Mouse (Mus musculus) liver, embryonic 13.5 days (tissue): ENCODE measurements at regions not wholly inside any gene's neighbourhood (a gene's known extent, or its start where the extent isn't known, plus 50 kb on each side); places are given as distances from the start of the nearest gene placed in this dataset.

Experiments
- ATAC-seq: fragments of 200-750 bp; cut with Nextera tagmentation; 2 replicates; pipeline ENCODE4 v1.8.0; 2017; ENCODE audit warnings: low read depth, mild to moderate bottlenecking, moderate number of reproducible peaks, moderate library complexity
- DNase-seq: peaks from one replicate; pipeline ENCODE4 v3.0.0; 2022
- H3K27ac ChIP-seq: fragments of 300-500 bp; sonication (generic); 2 replicates; pipeline ENCODE4 v1.5.1; 2015; ENCODE audit warnings: moderate library complexity, mild to moderate bottlenecking, inconsistent platforms
- H3K27me3 ChIP-seq: fragments of 300-500 bp; sonication (generic); 2 replicates; pipeline ENCODE4 v1.6.1; 2015; ENCODE audit warnings: mild to moderate bottlenecking, inconsistent platforms
- H3K36me3 ChIP-seq: fragments of 300-500 bp; sonication (generic); 2 replicates; pipeline ENCODE4 v1.6.1; 2015; ENCODE audit warnings: mild to moderate bottlenecking, inconsistent platforms
- H3K4me1 ChIP-seq: fragments of 300-500 bp; sonication (generic); replicated peaks from 2 replicates; pipeline ENCODE4 v1.6.1; 2015; ENCODE audit warnings: inconsistent platforms
- H3K4me2 ChIP-seq: fragments of 300-500 bp; sonication (generic); 2 replicates; pipeline ENCODE4 v1.6.1; 2015; ENCODE audit warnings: inconsistent platforms, mild to moderate bottlenecking, moderate library complexity
- H3K4me3 ChIP-seq: fragments of 300-500 bp; sonication (generic); replicated peaks from 2 replicates; pipeline ENCODE4 v1.5.1; 2015; ENCODE audit warnings: mild to moderate bottlenecking, inconsistent platforms
- H3K9ac ChIP-seq: fragments of 300-500 bp; sonication (generic); 2 replicates; pipeline ENCODE4 v1.6.1; 2015; ENCODE audit warnings: mild to moderate bottlenecking, inconsistent platforms
- H3K9me3 ChIP-seq: fragments of 300-500 bp; sonication (generic); replicated peaks from 2 replicates; pipeline ENCODE4 v1.6.1; 2016; ENCODE audit warnings: inconsistent platforms
- WGBS: fragments of 180-500 bp; shearing (Covaris S2); methylation state at CpG from one replicate; pipeline ENCODE4 v1.1.7; 2015; ENCODE audit not compliant: insufficient replicate concordance; 5-methylcytosine and 5-hydroxymethylcytosine counted together

DNA sequence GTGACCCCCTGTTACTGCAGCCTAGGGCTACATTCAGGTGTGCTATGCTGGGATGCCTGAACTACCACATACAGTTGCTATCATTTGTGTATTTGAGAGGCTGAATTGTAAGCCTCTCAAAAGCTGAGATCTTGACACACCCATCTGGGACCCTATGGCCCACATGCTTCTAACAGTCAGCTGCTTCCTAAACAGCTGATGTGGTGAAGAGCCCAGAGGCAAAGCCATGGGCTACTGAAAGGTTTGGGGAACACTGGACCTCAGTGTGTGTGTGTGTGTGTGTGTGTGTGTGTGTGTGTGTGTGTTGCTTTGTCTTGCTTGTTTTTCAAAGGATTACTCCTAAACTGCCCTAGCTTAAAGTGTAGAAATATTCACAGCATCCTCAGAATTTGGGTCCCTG, 75.0 kb downstream of the Lbh start:
- no peaks in the 10 kb centered on the region for H3K27me3 ChIP-seq
- no peaks in the 10 kb centered on the region for H3K9me3 ChIP-seq
- no peak overlapping the region for H3K9ac ChIP-seq
- DNase-seq (no peak), ATAC-seq (no peak)
- no peak overlapping the region for H3K27ac ChIP-seq
- H3K36me3 ChIP-seq: no peaks in the 10 kb centered on the region
- no peaks in the 10 kb centered on the region; the same call in 1 of the 2 replicates for H3K4me1 ChIP-seq
- no peak overlapping the region for H3K4me3 ChIP-seq
- no peak overlapping the region for H3K4me2 ChIP-seq

DNA sequence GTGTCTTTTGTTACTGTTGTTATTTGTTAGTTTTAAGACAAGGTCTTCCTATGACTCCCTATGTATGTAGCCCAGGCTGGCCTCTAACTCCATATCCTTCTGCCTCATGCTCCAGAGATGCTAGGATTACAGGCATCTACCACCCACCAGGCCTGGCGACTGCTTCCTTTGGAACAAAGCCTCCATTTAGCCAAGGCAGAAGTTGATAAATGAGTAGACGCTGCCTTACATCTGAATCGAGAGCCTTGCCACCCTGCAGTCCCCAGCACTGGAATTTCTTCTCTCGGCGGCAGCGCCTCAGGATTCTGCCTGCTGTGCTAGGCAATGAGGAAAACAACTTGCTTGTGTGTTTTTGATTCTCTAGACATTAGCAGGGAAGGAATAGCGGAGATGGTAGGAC, 75.5 kb downstream of the Lbh start:
- Histone ChIP-seq H3K4me2 (no peak overlapping the region), H3K36me3 (no peaks in the 10 kb centered on the region), H3K4me3 (no peak overlapping the region), H3K9me3 (no peaks in the 10 kb centered on the region), H3K27ac (no peak overlapping the region), H3K4me1 (no peaks in the 10 kb centered on the region; the same call in 1 of the 2 replicates), H3K27me3 (no peaks in the 10 kb centered on the region), H3K9ac (no peak overlapping the region)
- WGBS: 59% methylated on average over 7 of the region's 7 CpGs
- no peak for ATAC-seq
- no peak for DNase-seq

- Histone ChIP-seq H3K27me3 (no peaks in the 10 kb centered on the region), H3K9ac (no peak overlapping the region), H3K4me2 (no peak overlapping the region), H3K36me3 (no peaks in the 10 kb centered on the region), H3K27ac (no peak overlapping the region), H3K9me3 (no peaks in the 10 kb centered on the region), H3K4me3 (no peak overlapping the region), H3K4me1 (no peaks in the 10 kb centered on the region; the same call in 1 of the 2 replicates)
- WGBS: 33% methylated on average over 7 of the region's 7 CpGs
- DNase-seq: no peak
- ATAC-seq: no peak
Observed at GRCm38 (mm10) chr17:72996539-72996938, 78.4 kb downstream of the Lbh start.

- H3K4me2 ChIP-seq: no peak overlapping the region
- WGBS: 22% methylated on average over 5 of the region's 5 CpGs
- no peak overlapping the region for H3K9ac ChIP-seq
- H3K9me3 ChIP-seq: no peaks in the 10 kb centered on the region
- ATAC-seq (no peak), DNase-seq (no peak)
- H3K4me1 ChIP-seq: no peaks in the 10 kb centered on the region; the same call in 1 of the 2 replicates
- no peaks in the 10 kb centered on the region for H3K36me3 ChIP-seq
- no peak overlapping the region for H3K27ac ChIP-seq
- H3K27me3 ChIP-seq: no peaks in the 10 kb centered on the region
- H3K4me3 ChIP-seq: no peak overlapping the region
Observed at GRCm38 (mm10) chr17:72997301-72997921, 79.3 kb downstream of the Lbh start.

- Histone ChIP-seq H3K27ac (no peak overlapping the region), H3K9me3 (no peaks in the 10 kb centered on the region), H3K27me3 (no peaks in the 10 kb centered on the region), H3K4me2 (no peak overlapping the region), H3K4me3 (no peak overlapping the region), H3K9ac (no peak overlapping the region), H3K36me3 (no peaks in the 10 kb centered on the region), H3K4me1 (no peaks in the 10 kb centered on the region)
- 55% methylated on average over 9 of the region's 9 CpGs for WGBS
- DNase-seq (no peak), ATAC-seq (no peak)
Observed at GRCm38 (mm10) chr17:73005100-73005499, 87.0 kb downstream of the Lbh start.

GRCm38 (mm10) chr17:73008901-73009300, 90.8 kb downstream of the Lbh start:
- H3K9ac ChIP-seq: no peak overlapping the region
- no peaks in the 10 kb centered on the region for H3K4me1 ChIP-seq
- DNase-seq: peak; percentile 1
- H3K4me3 ChIP-seq: no peak overlapping the region
- H3K36me3 ChIP-seq: no peaks in the 10 kb centered on the region
- 17% methylated on average over 4 of the region's 4 CpGs for WGBS
- H3K4me2 ChIP-seq: no peak overlapping the region
- no peak for ATAC-seq
- H3K27ac ChIP-seq: no peak overlapping the region
- no peaks in the 10 kb centered on the region for H3K27me3 ChIP-seq
- no peaks in the 10 kb centered on the region for H3K9me3 ChIP-seq

- DNase-seq (no peak), ATAC-seq (no peak)
- H3K36me3 ChIP-seq: no peaks in the 10 kb centered on the region
- H3K27ac ChIP-seq: no peak overlapping the region
- no peaks in the 10 kb centered on the region for H3K4me1 ChIP-seq
- WGBS: 75% methylated on average over 4 of the region's 4 CpGs
- H3K4me3 ChIP-seq: no peak overlapping the region
- no peak overlapping the region for H3K4me2 ChIP-seq
- H3K9me3 ChIP-seq: no peaks in the 10 kb centered on the region
- no peaks in the 10 kb centered on the region for H3K27me3 ChIP-seq
- H3K9ac ChIP-seq: no peak overlapping the region
Observed at GRCm38 (mm10) chr17:73009962-73010361, 91.9 kb downstream of the Lbh start.

- ATAC-seq (no peak), DNase-seq (no peak)
- 49% methylated on average over 6 of the region's 6 CpGs for WGBS
- Histone ChIP-seq H3K9me3 (no peaks in the 10 kb centered on the region), H3K27ac (no peak overlapping the region), H3K4me2 (no peak overlapping the region), H3K9ac (no peak overlapping the region), H3K36me3 (no peaks in the 10 kb centered on the region), H3K27me3 (no peaks in the 10 kb centered on the region), H3K4me1 (no peaks in the 10 kb centered on the region), H3K4me3 (no peak overlapping the region)
Observed at GRCm38 (mm10) chr17:73012356-73012755, 94.3 kb downstream of the Lbh start.

DNA sequence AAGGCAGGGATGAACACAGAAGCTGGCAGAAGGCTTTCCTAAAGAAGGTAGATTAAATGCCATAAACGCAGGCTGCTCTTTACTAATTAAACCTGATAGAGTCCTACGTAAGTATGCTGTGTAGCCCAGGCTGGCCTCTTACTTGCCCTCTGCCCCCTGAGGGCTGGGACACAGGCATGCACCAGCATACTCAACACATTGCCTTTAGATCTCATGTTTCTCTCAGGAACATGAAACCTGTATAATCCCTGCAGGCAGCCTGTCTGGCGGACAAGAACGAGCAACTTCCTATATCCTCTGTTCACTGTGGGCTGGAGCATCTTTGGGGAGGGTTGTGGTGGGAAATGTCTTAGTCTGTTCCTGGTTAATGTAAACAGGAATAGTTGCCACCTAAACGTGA, 94.8 kb upstream of the Lclat1 start:
- Histone ChIP-seq H3K9me3 (no peaks in the 10 kb centered on the region), H3K27me3 (no peaks in the 10 kb centered on the region), H3K27ac (no peak overlapping the region), H3K4me2 (no peak overlapping the region), H3K4me3 (no peak overlapping the region), H3K9ac (no peak overlapping the region), H3K36me3 (no peaks in the 10 kb centered on the region), H3K4me1 (no peaks in the 10 kb centered on the region)
- DNase-seq (no peak), ATAC-seq (no peak)
- 51% methylated on average over 5 of the region's 5 CpGs for WGBS

DNA sequence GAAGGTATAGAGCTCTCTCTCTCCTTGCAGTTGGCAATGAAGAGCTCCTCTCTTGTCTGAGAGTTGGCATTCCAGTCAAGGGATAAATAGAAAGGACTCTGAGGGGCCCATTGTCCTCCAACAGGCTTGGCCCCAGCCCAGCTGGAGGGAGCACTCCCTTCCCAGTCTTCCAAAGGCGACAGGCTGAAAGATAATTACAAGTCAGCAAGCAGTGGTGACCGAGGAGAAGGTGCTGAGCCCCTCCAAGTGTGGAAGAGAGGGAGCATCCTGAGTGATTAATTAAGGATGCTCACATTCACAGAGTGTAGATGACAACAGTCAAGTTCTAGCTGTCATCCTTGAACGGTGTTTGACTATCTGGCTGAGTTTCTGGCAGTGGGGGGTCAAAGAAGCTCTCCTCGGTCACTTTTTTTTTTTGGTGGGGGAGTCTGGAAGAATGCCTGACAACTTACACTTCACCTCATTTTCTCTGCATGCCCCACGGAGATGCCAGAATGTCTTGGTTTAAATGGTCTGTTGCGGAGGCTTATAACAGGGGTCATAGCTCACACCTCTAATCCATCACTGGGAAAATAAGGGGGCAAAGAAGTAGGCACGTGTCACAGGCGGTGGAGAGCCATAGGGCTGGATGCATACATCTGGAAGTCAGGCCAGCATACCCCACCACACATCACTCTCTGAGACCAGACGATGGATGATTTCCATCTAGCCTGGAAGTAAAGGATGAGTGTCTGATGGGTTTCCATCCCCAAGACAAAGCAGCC, 93.5 kb upstream of the Lclat1 start:
- WGBS: 56% methylated on average over 9 of the region's 9 CpGs
- ATAC-seq: no peak
- H3K9me3 ChIP-seq: no peaks in the 10 kb centered on the region
- DNase-seq: no peak
- no peaks in the 10 kb centered on the region for H3K36me3 ChIP-seq
- H3K4me3 ChIP-seq: no peak overlapping the region
- no peak overlapping the region for H3K9ac ChIP-seq
- H3K4me1 ChIP-seq: no peaks in the 10 kb centered on the region
- no peak overlapping the region for H3K27ac ChIP-seq
- no peaks in the 10 kb centered on the region for H3K27me3 ChIP-seq
- H3K4me2 ChIP-seq: no peak overlapping the region

DNA sequence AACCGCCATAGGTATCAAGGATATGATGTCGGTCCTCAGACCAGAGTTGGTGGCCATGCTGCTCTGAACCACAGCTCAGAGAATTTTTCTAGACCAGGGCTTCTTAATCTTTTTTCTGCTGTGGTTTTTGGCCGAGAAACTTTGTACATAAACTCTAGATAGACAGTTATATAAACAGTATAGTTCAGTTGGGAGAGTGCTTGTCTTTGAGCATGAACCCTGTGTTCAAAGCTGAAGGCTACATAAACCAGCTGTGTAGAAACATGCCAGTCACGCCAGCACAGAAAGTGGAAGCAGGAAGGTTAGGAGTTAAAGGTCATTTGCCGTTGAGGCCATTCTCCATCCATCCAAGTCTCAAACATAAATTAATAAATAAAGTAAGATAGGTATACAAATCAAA, 90.6 kb upstream of the Lclat1 start:
- WGBS: 63% methylated on average over 5 of the region's 5 CpGs

DNA sequence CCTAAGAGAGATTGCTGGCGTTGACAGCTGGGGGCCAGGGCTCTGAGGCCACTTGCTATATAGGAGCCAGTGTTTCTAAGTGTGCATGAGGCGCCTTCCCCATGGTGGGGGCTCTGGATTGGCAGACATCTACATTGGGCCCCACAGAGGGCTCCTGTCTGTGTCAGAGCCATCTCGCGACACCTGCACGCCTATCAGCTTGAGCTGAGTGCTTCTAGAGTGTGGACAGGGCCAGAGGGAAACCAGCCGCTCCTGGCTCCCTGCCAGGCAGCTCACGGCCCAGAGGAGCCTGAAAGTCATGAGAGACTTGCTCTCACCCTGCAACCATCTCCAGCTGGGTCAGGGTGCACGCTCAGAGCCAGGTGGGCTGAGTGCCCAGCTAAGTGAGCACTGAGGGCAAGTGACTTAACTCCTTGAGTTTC, 85.1 kb upstream of the Lclat1 start:
- DNase-seq (no peak), ATAC-seq (no peak)
- H3K9me3 ChIP-seq: no peaks in the 10 kb centered on the region
- whole genome bisulfite sequencing: 64% methylated on average over 8 of the region's 8 CpGs
- H3K36me3 ChIP-seq: no peaks in the 10 kb centered on the region
- H3K4me1 ChIP-seq: no peaks in the 10 kb centered on the region
- no peak overlapping the region for H3K4me3 ChIP-seq
- H3K27ac ChIP-seq: no peak overlapping the region
- no peaks in the 10 kb centered on the region for H3K27me3 ChIP-seq
- H3K9ac ChIP-seq: no peak overlapping the region
- no peak overlapping the region for H3K4me2 ChIP-seq

More for the DNA sequence above, 90.6 kb upstream of the Lclat1 start:
- Histone ChIP-seq H3K4me3 (no peak overlapping the region), H3K9ac (no peak overlapping the region), H3K27ac (no peak overlapping the region), H3K27me3 (no peaks in the 10 kb centered on the region), H3K36me3 (no peaks in the 10 kb centered on the region), H3K4me1 (no peaks in the 10 kb centered on the region), H3K4me2 (no peak overlapping the region), H3K9me3 (no peaks in the 10 kb centered on the region)
- DNase-seq (no peak), ATAC-seq (no peak)
